Comparison of ENCODE assay signal across 19 mouse cellular contexts in genomic region chr16:4519825-4520224, GRCm38 (mm10). TPM values are rescaled to one million over a fixed set of nuclear protein-coding genes. Genes with fewer than 3 reads are reported as not detected.
DNase-seq lines count a peak whose midpoint lies in the region; ATAC-seq and TF ChIP-seq lines count a peak whose summit lies in the region.
"Had no signal": no experiment of that assay in that cellular context is flagged by ENCODE, and none has a peak within 500 bp of the region (broad histone marks: within the 10 kb centered on the region; RNA-seq: fewer than 3 reads in every experiment).

No protein-coding gene starts in this region.

- H3K4me1 ChIP-seq in heart, adult 2 months (ENCODE audit: control insufficient read depth, insufficient read depth, low read length), result peaks cover 5% of the 10 kb centered on the region; the same call in 1 of the 2 replicates
- H3K4me1 ChIP-seq in heart, embryonic 13.5 days, result peaks cover 77% of the 10 kb centered on the region
- peaks cover 13% of the 10 kb centered on the region for H3K4me1 ChIP-seq in heart, postnatal 0 days (ENCODE audit: control insufficient read depth, insufficient read depth)
- H3K4me1 ChIP-seq: embryonic facial prominence, embryonic 15.5 days; intestine, embryonic 15.5 days had no signal

- H3K27me3 ChIP-seq in heart, adult 2 months (ENCODE audit: control insufficient read depth, insufficient read depth, low read length), result no peaks in the 10 kb centered on the region
- no peaks in the 10 kb centered on the region for H3K27me3 ChIP-seq in heart, embryonic 13.5 days (replicated peaks)
- no peaks in the 10 kb centered on the region for H3K27me3 ChIP-seq in heart, postnatal 0 days (ENCODE audit: control insufficient read depth, insufficient read depth, low read length)
- H3K27me3 ChIP-seq: embryonic facial prominence, embryonic 15.5 days; intestine, embryonic 15.5 days had no signal

- ATAC-seq in heart, embryonic 13.5 days (ENCODE audit: extremely low read depth, insufficient number of reproducible peaks, low FRiP score, low TSS enrichment), result no peak
- ATAC-seq in heart, postnatal 0 days (ENCODE audit: insufficient read depth, low read depth), result no peak
- ATAC-seq: forebrain, embryonic 14.5 days; intestine, embryonic 15.5 days had no signal

- no peak for TF ChIP-seq POLR2A in heart, adult 2 months (IDR thresholded peaks at IDR 0.05; ENCODE audit: insufficient read depth, low read depth, low read length)

- no peaks in the 10 kb centered on the region for H3K9me3 ChIP-seq in heart, embryonic 13.5 days
- no peaks in the 10 kb centered on the region for H3K9me3 ChIP-seq in heart, postnatal 0 days (replicated peaks; ENCODE audit: control insufficient read depth, low read length)
- H3K9me3 ChIP-seq: embryonic facial prominence, embryonic 15.5 days; forebrain, embryonic 10.5 days; hindbrain, embryonic 10.5 days; intestine, embryonic 15.5 days had no signal

- intact Hi-C loops in heart, adult 2 months (cut with DNase I), result no loop called here
- intact Hi-C loops in heart, postnatal 14 days (cut with DNase I), result no loop called here
- intact Hi-C loops in heart, postnatal 25 days (cut with DNase I), result loop anchor here (5.0 kb wide), 1 partner anchor 33 kb away; no protein-coding TSS in a partner anchor

- H3K9ac ChIP-seq in heart, adult 2 months (ENCODE audit: low read depth, low read length), result no peak overlapping the region
- H3K9ac ChIP-seq in heart, embryonic 13.5 days, result peak overlapping the region; percentile 87
- peak overlapping the region; percentile 92 for H3K9ac ChIP-seq in heart, postnatal 0 days (replicated peaks; ENCODE audit: low read depth, low read length)
- H3K9ac ChIP-seq: embryonic facial prominence, embryonic 15.5 days; hindbrain, embryonic 14.5 days; intestine, embryonic 15.5 days had no signal

- peak overlapping the region; percentile 34 for H3K4me3 ChIP-seq in heart, adult 2 months
- peak overlapping the region; percentile 58 for H3K4me3 ChIP-seq in heart, embryonic 13.5 days
- peak overlapping the region; percentile 69 for H3K4me3 ChIP-seq in heart, postnatal 0 days (ENCODE audit: low read depth, low read length)
- H3K4me3 ChIP-seq: embryonic facial prominence, embryonic 15.5 days; erythroblast, embryonic 14.5 days; forebrain, embryonic 10.5 days; hindbrain, embryonic 10.5 days; intestine, embryonic 15.5 days had no signal

- no peak for DNase-seq in heart, adult 2 months
- DNase-seq in heart, adult 8-10 months (ENCODE audit: low spot score), result no peak
- DNase-seq in heart, postnatal 14 days, result no peak
- no peak for DNase-seq in heart, postnatal 0 days (ENCODE audit: low spot score)
- no peak for DNase-seq in heart, postnatal 25 days (ENCODE audit: low spot score)
- no peak for DNase-seq in thymus, adult 18-20 months
- DNase-seq: adrenal gland, adult 2 months; adrenal gland, postnatal 25 days; embryo, embryonic 11 days; gastrocnemius, postnatal 36 days; kidney, adult 18-20 months had no signal

- H3K79me2 ChIP-seq in heart, adult 2 months (replicated peaks; ENCODE audit: control insufficient read depth, insufficient read depth, low read length), result no peaks in the 10 kb centered on the region

- peaks cover 12% of the 10 kb centered on the region for H3K36me3 ChIP-seq in heart, adult 2 months (ENCODE audit: control insufficient read depth, insufficient read depth, low read length)
- peaks cover 9% of the 10 kb centered on the region; the same call in 1 of the 2 replicates for H3K36me3 ChIP-seq in heart, embryonic 13.5 days
- no peaks in the 10 kb centered on the region for H3K36me3 ChIP-seq in heart, postnatal 0 days (replicated peaks; ENCODE audit: control insufficient read depth, insufficient read depth, low read length)
- H3K36me3 ChIP-seq: embryonic facial prominence, embryonic 15.5 days; forebrain, embryonic 10.5 days; hindbrain, embryonic 10.5 days; intestine, embryonic 15.5 days had no signal

- no peak for TF ChIP-seq EP300 in heart, adult 2 months (IDR thresholded peaks at IDR 0.05; ENCODE audit: insufficient read depth, low read depth, low read length)
- TF ChIP-seq EP300 in heart, postnatal 0 days (IDR thresholded peaks at IDR 0.05; ENCODE audit: low read depth), result no peak

- TF ChIP-seq CTCF in heart, adult 2 months (IDR thresholded peaks at IDR 0.05), result no peak
- no peak for TF ChIP-seq CTCF in heart, postnatal 0 days (IDR thresholded peaks at IDR 0.05; ENCODE audit: low read depth)

- H3K4me2 ChIP-seq in heart, embryonic 13.5 days, result peak overlapping the region; percentile 65
- peak overlapping the region; percentile 70 for H3K4me2 ChIP-seq in heart, postnatal 0 days (ENCODE audit: low read depth, low read length)
- H3K4me2 ChIP-seq: embryonic facial prominence, embryonic 15.5 days; hindbrain, embryonic 14.5 days; intestine, embryonic 15.5 days had no signal

- 76% methylated on average over 2 of the region's 2 CpGs for WGBS in heart, adult 2 months
- 86% methylated on average over 2 of the region's 2 CpGs for WGBS in heart, embryonic 13.5 days
- 72% methylated on average over 2 of the region's 2 CpGs for WGBS in heart, postnatal 0 days

- H3K27ac ChIP-seq in heart, adult 2 months, result peak overlapping the region; percentile 97
- peak overlapping the region; percentile 97 for H3K27ac ChIP-seq in heart, embryonic 13.5 days (replicated peaks)
- peak overlapping the region; percentile 99 for H3K27ac ChIP-seq in heart, postnatal 0 days (ENCODE audit: low read depth)
- H3K27ac ChIP-seq: embryonic facial prominence, embryonic 15.5 days; forebrain, embryonic 10.5 days; hindbrain, embryonic 10.5 days; hindbrain, embryonic 14.5 days; intestine, embryonic 15.5 days had no signal

RNA-seq across cellular contexts. Expression of gene Srl, which starts 21.8 kb away (rescaled TPM):
- total RNA-seq in heart, adult 2 months (2021), result 100 to 1,000 TPM; 771 to 870 TPM
- polyA plus RNA-seq in heart, adult 2 months (2012; rRNA removed), result 276 and 575 TPM in 2 replicates
- total RNA-seq in heart, adult 8-10 months (2022), result 100 to 1,000 TPM; 705 to 904 (median 868) TPM
- polyA plus RNA-seq in heart, embryonic 13.5 days (2015; fragmentation: Nextera tagmentation; extraction: Ambion mirVana), result 177 and 181 TPM in 2 replicates
- 1,000 to 10,000 TPM; 1,039 to 1,112 TPM for total RNA-seq in heart, postnatal 14 days (2021)
- total RNA-seq in heart, postnatal 0 days (2014; rRNA removed; ENCODE audit: low replicate concordance), result 910 and 974 TPM in 2 replicates
- polyA plus RNA-seq in heart, postnatal 0 days (2015; fragmentation: Nextera tagmentation; extraction: Ambion mirVana), result 346 and 419 TPM in 2 replicates
- total RNA-seq in heart, postnatal 25 days (2021), result 1,000 to 10,000 TPM; 1,004 to 1,109 TPM
- polyA plus RNA-seq: erythroblast, embryonic 14.5 days had no signal

RNA-seq across cellular contexts. Expression of gene Tfap4, which starts 39.8 kb away (rescaled TPM):
- 1 to 10 TPM; 3.2 to 3.4 TPM for total RNA-seq in heart, adult 2 months (2021)
- polyA plus RNA-seq in heart, adult 2 months (2012; rRNA removed), result 2.4 and 2.9 TPM in 2 replicates
- 1 to 10 TPM; 2.8 to 6.2 (median 3.6) TPM for total RNA-seq in heart, adult 8-10 months (2022)
- 6.3 and 7.7 TPM in 2 replicates for polyA plus RNA-seq in heart, embryonic 13.5 days (2015; fragmentation: Nextera tagmentation; extraction: Ambion mirVana)
- 1 to 10 TPM; 3.0 to 3.1 TPM for total RNA-seq in heart, postnatal 14 days (2021)
- total RNA-seq in heart, postnatal 0 days (2014; rRNA removed; ENCODE audit: low replicate concordance), result 2.6 and 6.3 TPM in 2 replicates
- 2.9 and 3.4 TPM in 2 replicates for polyA plus RNA-seq in heart, postnatal 0 days (2015; fragmentation: Nextera tagmentation; extraction: Ambion mirVana)
- total RNA-seq in heart, postnatal 25 days (2021), result 1 to 10 TPM; 3.5 to 4.2 TPM
